Mouse (Mus musculus): Measurements from ENCODE around the gene Aldh16a1. TPM values are rescaled to one million over a fixed set of nuclear protein-coding genes. Genes with fewer than 3 reads are reported as not detected.
"Not testable (repeated sequence)": the region's sequence is repeated elsewhere in the genome, so short reads cannot be mapped to it uniquely, and the experiment has no call there.

Gene Aldh16a1
- total RNA-seq, 4 experiments from 2014 or later, result 16.9 to 18.6 (median 17.6) TPM

DNA sequence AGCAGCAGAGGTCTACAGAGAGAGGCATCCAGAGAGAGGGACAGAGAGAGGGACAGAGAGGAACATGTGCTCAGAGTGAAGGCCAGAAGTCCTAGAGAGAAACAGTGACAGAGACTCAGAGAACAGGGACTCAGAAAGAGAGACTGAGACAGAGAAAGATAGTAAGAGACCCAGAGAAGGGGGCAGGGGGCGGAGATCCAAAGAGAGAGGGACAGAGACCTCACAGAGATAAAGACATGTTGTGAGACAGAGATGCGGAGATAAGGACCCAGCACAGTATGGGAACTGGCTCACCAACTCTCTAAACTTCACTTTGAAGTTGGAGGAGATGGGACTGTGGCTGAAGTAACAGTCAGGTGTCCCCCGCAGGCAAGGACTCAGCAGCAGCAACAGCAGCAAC is 19.0 kb downstream of the Aldh16a1 start:
- no peak for DNase-seq (ENCODE audit: low spot score in 2 of 2)

GRCm38 (mm10) chr7:45134544-45135026 is 19.8 kb downstream of the Aldh16a1 start:
- DNase-seq (ENCODE audit: low spot score in 2 of 2), result no peak

DNA sequence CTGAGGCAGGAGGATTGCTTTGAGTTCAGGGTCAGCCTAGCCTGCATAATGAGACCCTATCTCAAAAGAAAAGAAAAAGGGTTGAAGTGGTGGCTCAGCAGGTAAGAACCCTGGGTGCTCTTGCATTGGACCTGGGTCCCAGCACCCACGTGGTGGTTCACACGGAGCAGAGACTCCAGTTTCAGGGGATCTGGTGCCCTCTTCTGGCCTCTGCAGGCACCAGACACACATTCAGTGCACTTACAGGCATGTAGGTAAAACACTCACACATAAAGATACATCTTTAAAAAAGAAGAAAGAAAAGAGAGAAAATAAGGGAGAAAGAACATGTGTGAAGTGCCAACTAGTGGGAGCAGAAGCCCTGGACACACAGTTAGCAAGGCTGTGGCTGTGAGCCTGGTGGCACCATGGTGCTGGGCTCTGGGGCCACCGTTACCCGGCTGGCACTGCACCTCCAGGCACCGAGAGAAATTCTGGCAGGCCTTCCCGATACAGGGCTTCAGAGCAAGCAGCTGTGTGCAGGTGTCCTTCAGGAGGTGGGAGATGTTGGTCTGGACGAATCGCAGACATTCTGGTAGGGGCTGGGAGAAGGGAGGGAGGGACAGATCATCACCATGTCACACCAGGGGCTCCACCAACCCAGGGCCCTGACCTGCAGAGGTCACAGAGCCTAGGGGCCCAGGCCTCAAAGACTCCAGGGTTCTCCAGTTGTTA is 20.8 kb downstream of the Aldh16a1 start:
- DNase-seq (ENCODE audit: low spot score in 2 of 2), result no peak

DNA sequence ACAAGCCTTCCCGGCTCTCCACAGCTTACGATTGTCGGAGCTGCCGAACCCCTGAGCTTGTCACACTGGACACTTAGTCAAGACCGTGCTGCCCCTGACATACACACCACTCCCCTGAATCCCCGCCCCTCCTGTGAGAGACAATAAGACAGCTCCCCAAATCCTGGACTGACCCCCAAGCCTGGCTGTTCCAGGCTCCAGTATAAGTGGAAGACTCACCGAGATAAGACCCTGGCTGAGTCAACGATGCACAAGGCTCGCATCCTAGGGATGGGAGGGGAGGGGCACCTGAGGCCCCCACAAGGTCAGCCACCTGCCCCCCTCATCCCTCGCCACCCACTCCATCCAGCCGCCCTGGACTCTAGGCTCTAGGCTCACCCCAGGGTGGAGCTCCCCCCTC is 22.5 kb downstream of the Aldh16a1 start:
- DNase-seq (ENCODE audit: low spot score in 2 of 2), result no peak

DNA sequence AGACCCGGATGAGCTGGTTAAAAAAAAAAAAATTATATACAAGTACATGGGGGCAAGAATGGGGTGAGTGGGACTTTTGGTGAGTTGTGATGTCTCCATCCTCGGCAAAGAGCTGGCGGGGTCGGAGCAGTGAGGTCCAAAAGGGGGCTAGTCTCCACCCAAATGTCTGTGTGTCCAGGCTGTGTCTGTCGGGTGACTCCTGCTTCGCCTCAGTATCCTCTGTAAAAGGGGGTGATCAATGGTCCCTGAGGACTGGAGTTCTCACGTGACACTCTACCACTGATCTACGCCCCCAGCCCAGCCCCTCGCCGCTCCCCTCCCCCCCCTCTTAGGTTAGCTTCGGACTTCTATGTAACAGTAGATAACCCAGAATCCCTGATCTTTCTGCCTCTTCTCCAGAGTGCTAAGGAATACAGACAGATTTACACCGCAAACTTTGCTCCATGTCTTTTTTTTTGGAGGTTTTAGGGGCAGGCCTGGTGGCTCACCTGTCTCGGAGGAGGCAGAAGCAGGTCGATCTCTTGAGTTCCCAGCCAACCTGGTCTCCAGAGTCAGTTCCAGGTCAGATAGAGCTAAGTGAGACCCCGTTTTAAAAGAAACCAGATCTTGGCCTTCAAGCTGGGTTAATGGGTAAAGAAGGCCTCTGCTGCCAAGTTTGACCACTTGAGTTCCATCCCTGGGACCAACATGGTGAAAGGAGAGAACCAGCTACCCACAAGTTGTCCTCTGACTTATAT is 24.4 kb downstream of the Aldh16a1 start:
- DNase-seq (ENCODE audit: low spot score in 2 of 2), result no peak

- no peak for DNase-seq (ENCODE audit: low spot score in 2 of 2)
Observed at GRCm38 (mm10) chr7:45129318-45129717, 25.1 kb downstream of the Aldh16a1 start.

DNA sequence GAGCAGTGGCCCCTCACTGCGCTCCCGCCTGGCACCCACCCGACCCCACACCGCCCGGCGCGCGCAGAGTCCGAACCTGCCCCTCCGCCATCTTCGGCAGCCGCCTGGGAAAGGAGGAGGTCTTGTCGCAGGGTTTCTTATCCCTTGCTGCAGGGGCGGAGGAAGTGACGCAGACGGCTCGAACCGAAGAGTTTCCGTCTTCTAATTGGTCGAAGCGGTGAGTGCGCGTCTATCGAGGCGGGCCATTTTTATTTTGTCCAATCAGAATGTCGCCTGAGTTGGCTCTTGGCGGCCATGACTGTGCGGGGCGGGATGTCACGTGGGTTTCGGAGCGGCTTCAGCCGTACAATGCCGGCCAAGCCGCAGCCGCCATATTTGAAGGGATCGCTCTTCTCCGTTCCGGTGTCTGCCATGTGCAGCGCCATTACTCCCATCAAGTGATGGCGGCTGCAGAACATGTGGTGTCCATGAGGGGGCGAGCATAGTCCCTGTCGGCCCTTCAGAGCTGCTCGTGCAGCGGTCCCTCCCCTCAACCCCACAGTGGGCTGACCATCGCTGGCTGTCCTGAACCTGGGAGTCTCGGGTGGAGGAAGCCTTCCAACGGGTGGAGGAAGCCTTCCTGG is 25.6 kb downstream of the Aldh16a1 start, which contains the start of gene Rpl13a:
TSS of gene Rpl13a (minus strand) at position 138 of the 623 bp plus-strand sequence.
- peak; percentile 100 for DNase-seq (ENCODE audit: low spot score in 2 of 2)

DNA sequence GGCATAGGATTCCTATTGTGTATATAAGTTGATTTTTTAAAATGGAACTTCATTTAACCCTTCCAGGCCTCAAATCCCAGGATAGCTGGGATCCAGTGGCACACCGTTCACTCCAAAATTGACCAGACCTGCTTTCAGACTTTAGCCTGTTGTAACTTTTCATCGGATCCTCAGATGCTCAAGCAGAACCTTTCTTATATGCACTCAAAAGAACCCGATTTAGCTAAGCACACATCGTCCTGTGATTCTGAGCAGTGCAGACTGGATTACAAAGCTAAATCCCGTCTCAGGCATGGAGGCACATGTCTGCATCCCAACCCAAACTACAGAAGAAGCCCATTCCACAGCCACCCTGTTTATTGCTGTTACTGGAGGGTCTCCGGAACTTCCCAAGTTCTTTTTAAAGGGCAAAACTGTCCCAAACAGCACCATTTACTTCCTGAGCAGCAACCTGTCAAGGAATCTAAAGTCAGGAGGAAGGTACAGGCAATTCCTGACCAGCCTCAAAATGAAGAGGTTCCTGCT is 26.6 kb downstream of the Aldh16a1 start:
- no peak for DNase-seq (ENCODE audit: low spot score in 2 of 2)

DNA sequence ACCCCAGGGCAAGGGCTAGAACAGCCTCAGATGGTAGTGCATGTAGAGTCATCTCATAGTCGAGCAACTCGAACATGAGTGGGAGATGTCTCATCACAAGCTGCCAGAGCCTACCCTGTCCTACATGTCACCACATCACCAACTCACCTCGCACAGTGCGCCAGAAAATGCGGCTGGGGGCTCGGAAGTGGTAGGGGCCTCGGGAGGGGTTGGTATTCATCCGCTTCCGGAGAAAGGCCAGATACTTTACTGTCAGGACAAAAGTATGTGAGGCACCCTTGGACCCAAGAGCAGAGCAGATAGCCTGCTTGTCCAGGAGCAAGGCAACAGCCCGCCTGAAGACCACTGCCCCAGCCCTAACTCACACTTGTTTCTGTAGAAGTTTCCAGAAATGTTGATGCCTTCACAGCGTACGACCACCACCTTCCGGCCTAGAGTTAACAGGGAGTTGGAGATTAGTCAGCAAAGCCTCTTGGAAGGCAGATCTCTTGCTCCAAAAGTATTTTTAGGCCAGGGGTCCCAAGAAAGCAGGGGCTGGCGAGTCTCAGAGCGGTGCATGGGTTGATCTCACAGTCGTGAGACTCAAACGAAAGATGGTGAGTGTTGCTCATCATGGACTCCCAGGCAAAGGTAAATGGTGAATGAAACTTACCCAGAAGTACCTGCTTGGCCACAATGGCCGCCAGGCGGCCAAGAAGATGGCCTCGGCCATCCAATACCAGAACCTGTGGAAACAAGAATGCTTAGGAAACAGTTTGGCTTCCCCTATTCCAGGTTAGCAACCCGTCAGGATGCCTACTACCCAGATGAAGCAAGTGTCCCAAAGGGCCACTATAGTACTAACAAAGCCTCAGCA is 27.3 kb downstream of the Aldh16a1 start:
- DNase-seq (ENCODE audit: low spot score in 2 of 2), result no peak

GRCm38 (mm10) chr7:45126147-45126843 is 28.1 kb downstream of the Aldh16a1 start:
- no peak for DNase-seq (ENCODE audit: low spot score in 2 of 2)

DNA sequence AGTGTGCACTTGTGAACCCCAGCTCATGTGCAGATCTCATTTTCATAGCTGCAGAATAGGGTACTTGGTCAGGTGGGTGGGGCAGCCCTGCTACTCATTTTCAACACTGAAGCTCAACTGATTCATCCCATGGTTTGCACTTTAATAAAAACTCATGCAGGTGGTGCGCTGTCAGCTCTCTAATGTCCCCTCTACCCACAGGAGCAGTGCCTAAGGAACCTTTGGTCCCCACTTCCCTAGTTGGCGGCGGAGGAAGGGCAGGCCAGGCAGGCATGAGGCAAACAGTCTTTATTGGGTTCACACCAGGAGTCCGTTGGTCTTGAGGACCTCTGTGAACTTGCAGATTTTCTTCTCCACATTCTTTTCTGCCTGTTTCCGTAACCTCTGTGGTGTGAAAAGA is 28.7 kb downstream of the Aldh16a1 start:
- not testable (repeated sequence) for DNase-seq (ENCODE audit: low spot score in 2 of 2)

- DNase-seq (ENCODE audit: low spot score in 2 of 2), result no peak
Observed at GRCm38 (mm10) chr7:45125144-45125600, 29.2 kb downstream of the Aldh16a1 start.

GRCm38 (mm10) chr7:45124224-45125143 is 29.9 kb downstream of the Aldh16a1 start, which contains the start of gene Rps11:
Gene Rps11 (minus strand): TSS chr7:45124439.
- peak; percentile 98 to 99 for DNase-seq (ENCODE audit: low spot score in 2 of 2)

GRCm38 (mm10) chr7:45123186-45123570 is 31.2 kb downstream of the Aldh16a1 start:
- no peak for DNase-seq (ENCODE audit: low spot score in 2 of 2)

GRCm38 (mm10) chr7:45122561-45123185 is 31.7 kb downstream of the Aldh16a1 start:
- no peak for DNase-seq (ENCODE audit: low spot score in 2 of 2)

DNA sequence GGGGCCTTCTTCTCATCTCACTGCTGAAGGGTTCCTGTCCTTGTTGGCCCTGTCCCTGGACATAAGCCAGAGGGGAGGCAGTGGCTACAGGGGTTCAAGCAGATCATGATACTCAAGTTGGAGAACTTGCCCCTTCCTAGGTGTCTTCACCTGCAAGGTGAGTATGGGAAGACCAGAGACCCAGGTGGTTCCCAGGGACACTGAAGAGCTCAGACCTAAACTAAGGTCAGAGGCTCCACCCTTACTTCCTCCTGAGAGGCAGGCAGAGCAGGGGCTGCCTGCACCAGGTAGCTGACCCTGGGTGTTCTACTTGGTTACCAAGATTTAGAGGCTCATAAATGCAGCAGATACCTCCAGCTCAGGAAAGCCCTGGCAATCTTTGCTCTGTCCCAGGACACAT is 32.4 kb downstream of the Aldh16a1 start:
- DNase-seq (ENCODE audit: low spot score in 2 of 2), result no peak

DNA sequence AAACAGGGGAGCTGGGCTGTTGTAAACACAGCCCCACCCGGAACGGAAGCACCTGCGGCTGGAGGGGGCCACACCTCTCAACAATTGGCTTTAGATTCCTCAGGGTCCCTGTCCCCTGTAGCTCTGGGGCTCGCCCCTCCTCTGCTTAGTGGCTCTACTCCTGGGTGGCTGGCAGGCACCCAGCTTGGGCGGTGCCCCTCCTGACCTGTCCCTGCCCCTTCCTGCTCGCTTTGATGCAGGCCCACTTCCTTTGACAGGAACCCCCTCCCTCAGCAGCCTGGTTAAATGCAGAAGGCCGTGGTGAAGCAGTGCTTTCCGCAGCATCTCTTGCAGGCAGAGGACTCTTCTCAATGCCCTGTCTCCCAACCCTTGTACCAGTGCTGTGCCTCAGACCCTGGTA is 33.0 kb downstream of the Aldh16a1 start:
- DNase-seq (ENCODE audit: low spot score in 2 of 2), result no peak
